In the genomic region with DNA sequence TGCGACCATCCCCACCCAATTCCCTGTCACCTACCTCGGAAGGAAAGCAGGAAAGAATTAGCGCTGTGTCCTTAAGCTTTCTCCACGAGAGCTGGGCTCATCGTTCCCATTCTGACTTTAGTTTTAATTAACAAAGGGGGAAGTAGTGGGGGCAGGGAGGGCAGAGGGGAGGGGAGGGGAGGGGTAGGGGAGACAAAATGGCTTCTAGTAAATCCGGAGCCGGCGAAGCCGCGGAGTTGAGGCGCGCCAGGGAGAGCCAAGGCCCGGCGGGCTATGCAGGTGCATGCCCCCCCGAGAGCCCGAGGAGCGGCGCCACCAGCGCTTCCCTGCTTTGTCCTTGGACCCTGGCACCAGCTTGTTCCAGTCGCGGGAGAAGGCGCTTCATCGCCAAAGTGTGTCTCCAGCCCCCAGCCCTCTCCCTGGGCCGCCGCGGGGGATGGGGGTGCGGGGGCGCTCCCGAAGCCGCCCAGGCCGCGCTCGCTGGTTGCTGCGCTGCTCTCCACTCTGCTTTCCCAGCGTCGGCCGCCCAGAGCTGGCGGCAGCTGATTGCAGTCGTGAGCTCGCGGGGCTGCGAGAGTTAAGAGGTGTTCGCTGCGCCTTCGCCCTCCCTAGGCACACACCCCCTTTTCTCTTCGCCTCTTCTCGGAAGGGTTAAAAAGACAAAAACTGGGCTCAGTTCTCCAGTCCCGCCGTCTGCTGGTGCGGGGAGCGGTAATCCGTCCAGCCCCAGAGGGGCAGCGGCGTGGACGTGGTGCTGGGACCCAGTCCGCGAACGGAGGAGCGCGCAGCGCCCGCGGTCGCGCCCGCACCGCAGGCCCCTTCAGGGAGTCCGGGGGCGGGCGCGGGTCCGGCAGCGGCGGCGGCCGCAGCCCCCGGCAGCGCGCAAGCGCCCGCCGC, we compare ENCODE assay signal across 9 mouse cellular contexts. TPM values are rescaled to one million over a fixed set of nuclear protein-coding genes. Genes with fewer than 3 reads are reported as not detected.
A peak's percentile ranks its signal among the peaks of the same experiment; 100 is the strongest.
DNase-seq lines count a peak whose midpoint lies in the region; ATAC-seq and TF ChIP-seq lines count a peak whose summit lies in the region.
"Had no signal": no experiment of that assay in that cellular context is flagged by ENCODE, and none has a peak within 500 bp of the region (broad histone marks: within the 10 kb centered on the region; RNA-seq: fewer than 3 reads in every experiment).

No protein-coding gene starts in this region.

- under 1% methylated on average over 80 of the region's 82 CpGs for WGBS in forebrain, embryonic 10.5 days
- WGBS in intestine, embryonic 14.5 days = under 1% methylated on average over 57 of the region's 82 CpGs
- 2% methylated on average over 68 of the region's 82 CpGs for WGBS in liver, postnatal 0 days (ENCODE audit: insufficient replicate concordance)

- TF ChIP-seq POLR2A in bone marrow macrophage, adult 2 months (IDR thresholded peaks at IDR 0.05; ENCODE audit: borderline replicate concordance, low read depth, low read length) = no peak

- H3K27me3 ChIP-seq in forebrain, embryonic 10.5 days (ENCODE audit: poor library complexity, severe bottlenecking) = peaks cover 57% of the 10 kb centered on the region
- peaks cover 31% of the 10 kb centered on the region for H3K27me3 ChIP-seq in intestine, embryonic 14.5 days (replicated peaks; ENCODE audit: control insufficient read depth, insufficient read depth, low read length)
- H3K27me3 ChIP-seq in liver, postnatal 0 days (ENCODE audit: insufficient read depth, low read length) = peaks cover 26% of the 10 kb centered on the region

- peak overlapping the region; percentile 51 for H3K9ac ChIP-seq in intestine, embryonic 14.5 days (ENCODE audit: low read length)
- H3K9ac ChIP-seq in liver, postnatal 0 days (replicated peaks) = peak overlapping the region; percentile 52

- TF ChIP-seq CTCF in bone marrow macrophage, adult 2 months (IDR thresholded peaks at IDR 0.05; ENCODE audit: low read depth, low read length) = no peak
- TF ChIP-seq CTCF in liver, postnatal 0 days (IDR thresholded peaks at IDR 0.05; ENCODE audit: low read depth) = no peak

- peaks cover 12% of the 10 kb centered on the region for H3K36me3 ChIP-seq in forebrain, embryonic 10.5 days (replicated peaks)
- H3K36me3 ChIP-seq in intestine, embryonic 14.5 days (ENCODE audit: control insufficient read depth, insufficient read depth, low read length) = 0 out of 2 replicates have a peak, but pooled peaks cover 3% of the 10 kb centered on the region
- no peaks in the 10 kb centered on the region for H3K36me3 ChIP-seq in liver, postnatal 0 days (replicated peaks; ENCODE audit: insufficient read depth, low read length)

- peak overlapping the region; percentile 78 for H3K4me3 ChIP-seq in bone marrow macrophage, adult 2 months (ENCODE audit: insufficient read depth, low read length)
- H3K4me3 ChIP-seq in forebrain, embryonic 10.5 days = peak overlapping the region; percentile 80
- H3K4me3 ChIP-seq in intestine, embryonic 14.5 days (ENCODE audit: low read depth, low read length) = peak overlapping the region; percentile 62
- peak overlapping the region; percentile 51 for H3K4me3 ChIP-seq in liver, postnatal 0 days (ENCODE audit: low read depth, low read length)

- H3K27ac ChIP-seq in bone marrow macrophage, adult 2 months (ENCODE audit: insufficient read depth, low read depth, low read length) = no peak overlapping the region
- H3K27ac ChIP-seq in forebrain, embryonic 10.5 days = peak overlapping the region; percentile 91
- no peak overlapping the region for H3K27ac ChIP-seq in intestine, embryonic 14.5 days (ENCODE audit: low read depth)
- no peak overlapping the region for H3K27ac ChIP-seq in liver, postnatal 0 days (ENCODE audit: low read depth)

- ATAC-seq in intestine, embryonic 14.5 days (replicated peaks; ENCODE audit: low FRiP score, low TSS enrichment, low read depth) = peak; percentile 51
- peak; percentile 56 for ATAC-seq in liver, postnatal 0 days

- H3K4me1 ChIP-seq in bone marrow macrophage, adult 2 months (ENCODE audit: control insufficient read depth, insufficient read depth, low read length) = peaks cover 39% of the 10 kb centered on the region
- H3K4me1 ChIP-seq in forebrain, embryonic 10.5 days = peaks cover 80% of the 10 kb centered on the region
- peaks cover 15% of the 10 kb centered on the region for H3K4me1 ChIP-seq in intestine, embryonic 14.5 days (replicated peaks; ENCODE audit: control insufficient read depth, insufficient read depth, low read length)
- H3K4me1 ChIP-seq in liver, postnatal 0 days (ENCODE audit: insufficient read depth) = 0 out of 2 replicates have a peak, but pooled peaks cover 8% of the 10 kb centered on the region

- H3K4me2 ChIP-seq in intestine, embryonic 14.5 days (ENCODE audit: low read length) = peak overlapping the region; percentile 100
- peak overlapping the region; percentile 89 for H3K4me2 ChIP-seq in liver, postnatal 0 days (ENCODE audit: low read depth, low read length)

- no peak for TF ChIP-seq EP300 in liver, postnatal 0 days (IDR thresholded peaks at IDR 0.05; ENCODE audit: low read depth)

- no peaks in the 10 kb centered on the region for H3K9me3 ChIP-seq in forebrain, embryonic 10.5 days
- no peaks in the 10 kb centered on the region for H3K9me3 ChIP-seq in intestine, embryonic 14.5 days (ENCODE audit: control insufficient read depth, low read length)
- no peaks in the 10 kb centered on the region for H3K9me3 ChIP-seq in liver, postnatal 0 days (ENCODE audit: low read length)

- peak; percentile 58 to 63 for DNase-seq in layer of hippocampus, adult 18-20 months (ENCODE audit: low spot score in 2 of 2)
- no peak for DNase-seq in layer of hippocampus, adult 9-10 months (ENCODE audit: low spot score)
- peak; percentile 54 for DNase-seq in forebrain, embryonic 10.5 days (ENCODE audit: extremely low spot score, low spot score)
- DNase-seq in intestine, embryonic 14.5 days (ENCODE audit: low spot score) = peak; percentile 81
- DNase-seq in liver, postnatal 0 days = peak; percentile 42
- DNase-seq in retina, postnatal 1 day = peak; percentile 74
- DNase-seq in natural killer cell, adult 2 months (ENCODE audit: low spot score in 2 of 2) = no peak

RNA-seq across cellular contexts. Expression of a gene that starts 0.6 kb away (rescaled TPM):
- 100 to 1,000 TPM in 1 of 2 experiments, 10 to 100 TPM in 1; 97.7 to 101 TPM for total RNA-seq in layer of hippocampus, adult 18-20 months (2021)
- polyA plus RNA-seq in bone marrow macrophage, adult 2 months (2012; ENCODE audit: insufficient read depth, insufficient read length, missing spikeins) = 0.15 TPM in 1 of 2 replicates, not detected in the other
- 1.8 and 2.0 TPM in 2 replicates for polyA plus RNA-seq in forebrain, embryonic 10.5 days (2016; fragmentation: Nextera tagmentation; extraction: Ambion mirVana)
- 0.83 and 0.85 TPM in 2 replicates for polyA plus RNA-seq in intestine, embryonic 14.5 days (2014; fragmentation: Nextera tagmentation; extraction: Ambion mirVana)
- polyA plus RNA-seq in liver, postnatal 0 days (2015; fragmentation: Nextera tagmentation; extraction: Ambion mirVana) = 0.07 and 0.08 TPM in 2 replicates
- total RNA-seq: neutrophil, adult 5-6 weeks had no signal

Comparison
In these comparisons a context has a peak if more than half of its experiments do, and no peak if none do; other contexts are left out.
1. DNase-seq: peak in layer of hippocampus, adult 18-20 months (2 of 2), forebrain, embryonic 10.5 days (single experiment), intestine, embryonic 14.5 days (single experiment), liver, postnatal 0 days (single experiment) and retina, postnatal 1 day (single experiment); none in layer of hippocampus, adult 9-10 months (single experiment) and natural killer cell, adult 2 months (0 of 2).
2. Peak in every context shown above with its lines, with median percentiles within 50 percentile points of each other: H3K4me3 ChIP-seq.